Mouse (Mus musculus) 3T3-L1 (cell line): ENCODE results near the gene Sh3yl1.

Experiments
- DNase-seq: peaks from one replicate; pipeline ENCODE4 v3.0.0-alpha.2; 2015; ENCODE audit warnings: low read depth, low spot score

Sh3yl1 gene

GRCm38 (mm10) chr12:30911261-30912047 is at the start of gene Sh3yl1, which contains the start of gene Acp1:
Gene Sh3yl1, plus strand, starts transcription at chr12:30911668.
Gene Acp1, minus strand, starts transcription at chr12:30911589.
- DNase-seq, result peak; percentile 88

- DNase-seq, result no peak
Measured at GRCm38 (mm10) chr12:30864347-30864746, 47.1 kb upstream of the Sh3yl1 start.

GRCm38 (mm10) chr12:30865781-30866180 is 45.7 kb upstream of the Sh3yl1 start:
- DNase-seq, result peak; percentile 73

GRCm38 (mm10) chr12:30879447-30879846 is 32.0 kb upstream of the Sh3yl1 start:
- DNase-seq, result no peak

GRCm38 (mm10) chr12:30883592-30883985 is 27.9 kb upstream of the Sh3yl1 start:
- DNase-seq, result no peak

- no peak for DNase-seq
Measured at GRCm38 (mm10) chr12:30883986-30884621, 27.4 kb upstream of the Sh3yl1 start, which contains the start of gene Alkal2. Gene Alkal2, plus strand, starts transcription at chr12:30884322.

- no peak for DNase-seq
Measured at GRCm38 (mm10) chr12:30884622-30885230, 26.7 kb upstream of the Sh3yl1 start.

- DNase-seq, result no peak
Measured at GRCm38 (mm10) chr12:30885891-30886290, 25.6 kb upstream of the Sh3yl1 start.

GRCm38 (mm10) chr12:30888003-30888402 is 23.5 kb upstream of the Sh3yl1 start:
- no peak for DNase-seq

- peak; percentile 79 for DNase-seq
Measured at GRCm38 (mm10) chr12:30890067-30890466, 21.4 kb upstream of the Sh3yl1 start.

GRCm38 (mm10) chr12:30891438-30891837 is 20.0 kb upstream of the Sh3yl1 start:
- DNase-seq, result no peak

- DNase-seq, result no peak
Measured at GRCm38 (mm10) chr12:30897039-30897438, 14.4 kb upstream of the Sh3yl1 start.

- DNase-seq, result no peak
Measured at GRCm38 (mm10) chr12:30908658-30909057, 2.8 kb upstream of the Sh3yl1 start.

GRCm38 (mm10) chr12:30909881-30910280 is 1.6 kb upstream of the Sh3yl1 start:
- no peak for DNase-seq

- peak; percentile 72 for DNase-seq
Measured at GRCm38 (mm10) chr12:30910860-30911259, 608 bp upstream of the Sh3yl1 start.

GRCm38 (mm10) chr12:30912048-30912381 is 547 bp downstream of the Sh3yl1 start:
- DNase-seq, result peak; percentile 19

GRCm38 (mm10) chr12:30912840-30913239 is 1.4 kb downstream of the Sh3yl1 start:
- DNase-seq, result no peak

GRCm38 (mm10) chr12:30922401-30922800 is 10.9 kb downstream of the Sh3yl1 start:
- peak; percentile 33 for DNase-seq

GRCm38 (mm10) chr12:30928182-30928581 is 16.7 kb downstream of the Sh3yl1 start:
- no peak for DNase-seq

GRCm38 (mm10) chr12:30933299-30933698 is 21.8 kb downstream of the Sh3yl1 start:
- no peak for DNase-seq

- DNase-seq, result no peak
Measured at GRCm38 (mm10) chr12:30936899-30937298, 25.4 kb downstream of the Sh3yl1 start.
